Mouse (Mus musculus) R1 (cell line): ENCODE measurements around the gene Foxp1.
A peak's percentile ranks its signal among the peaks of the same experiment; 100 is the strongest.

Source experiments
- DNase-seq: peaks from one replicate; pipeline ENCODE4 v3.0.0-alpha.2; 2018; ENCODE audit warnings: low read depth, low spot score

The Foxp1 gene

DNA sequence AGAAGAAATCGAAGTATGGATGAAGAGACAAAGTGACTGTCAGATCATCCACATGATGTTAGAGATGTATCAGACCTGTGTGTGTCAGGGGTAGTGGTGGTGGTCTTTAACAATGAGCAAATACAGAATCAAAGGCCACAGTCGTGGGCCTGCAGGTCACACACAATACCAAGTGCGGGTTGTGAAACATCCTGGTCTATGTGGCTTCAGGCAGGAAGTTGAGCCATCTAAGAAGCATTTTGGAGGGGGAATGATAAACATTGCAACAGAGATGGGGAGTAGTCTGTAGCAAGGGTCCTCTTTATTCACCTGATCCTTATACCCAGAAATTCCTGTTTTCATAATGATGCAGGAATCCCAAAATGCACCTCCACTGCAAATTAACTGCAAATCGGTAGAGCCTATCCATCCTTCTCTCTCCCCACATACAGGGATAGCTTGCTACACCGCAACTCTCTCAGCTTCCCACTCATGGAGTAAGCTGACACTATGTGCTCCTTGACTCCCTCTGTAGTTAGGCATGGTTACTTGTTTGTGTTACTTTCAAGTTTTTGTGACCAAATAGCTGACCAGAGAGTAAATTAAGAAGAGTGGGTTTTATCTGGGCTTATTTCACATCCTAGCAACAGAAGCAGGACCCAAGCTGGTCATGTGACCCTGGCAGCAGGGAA lies 310.7 kb downstream of the Foxp1 start:
- DNase-seq: no peak

DNA sequence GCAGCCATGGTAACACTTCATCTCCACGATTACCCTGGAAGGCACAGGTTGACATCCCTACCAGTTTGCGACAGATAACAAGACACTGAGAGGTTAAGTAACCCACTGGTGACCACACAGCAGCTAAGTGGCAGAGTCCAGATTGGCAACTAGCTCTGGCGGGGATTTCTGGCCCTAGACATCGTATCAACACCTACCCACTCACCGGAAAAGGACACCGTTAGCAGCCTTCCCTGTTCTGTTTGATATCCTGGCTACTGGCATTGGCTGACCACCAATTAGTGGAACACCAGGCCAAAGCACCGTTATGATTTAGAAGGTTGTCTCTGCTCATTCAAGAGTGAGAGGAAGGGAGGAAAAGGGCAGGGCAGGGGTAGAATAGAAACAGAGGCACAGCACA lies 312.4 kb downstream of the Foxp1 start:
- DNase-seq: no peak

DNA sequence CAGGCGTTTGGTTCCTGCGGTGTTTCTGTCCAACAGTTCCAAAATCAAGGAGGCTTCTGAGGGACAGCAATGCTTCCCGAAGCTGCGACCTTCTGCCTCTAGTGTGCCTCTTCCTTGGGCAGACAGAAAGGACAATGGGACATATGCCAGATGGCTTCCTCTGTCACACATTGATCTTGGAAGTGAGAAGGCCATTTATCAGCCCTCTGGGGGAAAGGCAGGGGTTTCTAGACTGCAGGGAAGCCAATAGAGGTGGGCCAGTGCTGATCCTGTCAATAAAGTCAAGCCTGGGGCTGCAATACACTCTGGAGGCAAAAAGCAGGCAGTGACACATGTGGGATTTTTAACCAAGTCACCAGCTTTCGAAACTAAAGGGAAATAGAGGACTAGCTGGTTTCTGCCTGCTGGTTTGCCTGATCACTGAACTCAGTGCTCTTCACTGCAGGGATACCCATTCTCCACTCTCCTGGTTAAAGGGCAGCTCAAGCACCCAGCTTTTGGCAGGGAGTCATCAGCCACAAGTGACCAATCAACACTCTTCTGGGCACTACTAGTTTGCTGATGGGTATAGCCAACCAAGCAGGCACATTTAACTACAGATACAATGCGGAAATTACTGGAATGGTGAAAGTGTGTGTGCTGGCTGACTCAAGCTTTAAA lies 315.2 kb downstream of the Foxp1 start:
- no peak for DNase-seq

DNA sequence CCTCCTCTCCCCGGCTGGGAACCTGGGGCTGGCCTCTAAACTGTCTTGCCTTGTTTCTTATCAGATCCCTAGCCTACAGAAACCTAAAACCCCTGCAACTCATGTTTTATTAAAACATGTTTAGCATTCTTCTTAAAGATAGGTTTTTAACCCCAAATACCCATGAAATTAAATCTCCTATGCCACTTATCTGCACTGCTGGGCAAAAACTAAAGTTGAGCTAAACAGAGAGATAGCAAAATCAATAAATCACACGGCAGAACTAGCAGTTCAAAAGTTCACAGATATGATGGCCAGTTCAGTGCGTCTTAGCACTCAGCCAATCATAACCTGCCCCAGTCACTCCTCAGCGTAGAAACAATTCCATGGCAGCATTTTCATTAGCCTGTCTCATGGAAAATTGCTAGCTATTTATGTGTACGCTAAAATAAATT lies 316.1 kb downstream of the Foxp1 start:
- no peak for DNase-seq

DNA sequence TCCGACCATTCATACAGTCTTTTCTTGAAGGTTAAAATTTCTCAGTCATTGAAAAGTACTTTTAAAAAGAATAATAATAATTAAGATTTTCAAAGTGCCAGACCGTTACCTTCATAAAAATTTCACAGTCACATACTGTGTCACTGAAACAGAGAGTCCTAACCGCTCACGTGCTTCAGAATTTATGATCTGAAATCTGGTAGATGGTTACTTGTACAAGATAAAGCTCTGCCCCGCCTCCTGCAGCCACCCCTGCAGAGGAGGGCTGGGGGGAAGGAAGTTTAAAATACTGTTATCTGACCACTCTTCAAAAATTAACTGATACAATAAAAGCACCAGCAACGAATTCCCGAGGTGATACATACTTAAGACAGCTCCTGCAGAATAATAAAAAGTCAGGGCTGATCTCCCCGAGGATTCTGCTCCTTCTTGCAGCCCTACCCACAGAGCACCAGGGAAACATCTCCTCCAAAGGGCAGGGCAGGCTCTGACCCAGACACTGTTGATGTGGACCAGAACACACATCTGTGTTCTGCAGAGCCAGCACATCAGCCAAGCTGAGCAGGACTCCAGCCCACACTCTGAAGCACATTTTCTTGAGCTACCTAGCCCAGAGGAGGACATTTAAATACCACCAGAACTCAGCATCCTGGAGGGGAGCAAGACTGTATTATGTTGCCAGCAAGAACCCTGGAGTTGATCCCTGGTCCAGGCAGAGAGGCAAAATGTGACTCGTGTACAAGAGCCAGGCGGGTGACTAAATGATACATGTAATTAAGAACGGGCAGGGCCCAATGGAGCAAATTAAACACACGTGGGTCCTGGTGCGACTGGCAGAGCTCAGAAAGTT lies 316.7 kb downstream of the Foxp1 start:
- DNase-seq: no peak

DNA sequence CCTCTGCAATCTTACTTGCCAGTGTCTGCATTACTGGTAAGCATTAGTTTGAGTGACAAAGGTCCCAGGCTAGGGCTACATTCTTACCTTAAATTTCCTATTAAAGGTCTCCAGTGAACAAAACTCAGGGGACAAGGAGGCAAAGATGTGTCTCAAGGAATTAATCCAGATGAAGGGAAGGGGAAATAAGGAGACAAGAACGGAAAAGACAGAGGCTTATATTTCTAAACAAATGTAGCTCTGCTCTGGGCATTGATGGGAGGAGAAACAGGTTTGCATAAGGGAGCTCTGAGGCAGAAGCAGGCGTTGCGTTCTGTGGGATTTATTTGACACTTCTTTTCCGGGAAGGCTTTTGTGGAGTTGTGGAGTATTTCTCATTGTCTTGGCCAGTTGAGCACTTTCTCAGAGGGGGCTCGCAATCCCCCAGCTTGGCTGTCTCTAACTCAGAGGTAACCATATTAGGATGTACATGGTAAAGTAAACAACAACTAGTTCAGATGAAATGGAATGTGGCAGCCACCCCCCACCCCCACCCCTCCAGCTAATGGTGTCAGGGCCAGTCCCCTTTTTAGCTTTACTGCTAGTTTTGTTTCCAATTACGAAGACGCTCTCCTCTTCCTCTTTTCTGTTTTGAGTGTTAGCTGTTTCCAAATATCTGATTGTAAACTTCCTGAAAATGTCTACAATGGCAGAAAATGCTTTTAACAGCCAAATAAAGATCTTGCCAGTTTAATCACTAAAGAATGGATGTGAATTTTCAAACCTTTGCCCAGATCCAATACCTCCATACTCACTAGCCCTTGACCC lies 317.5 kb downstream of the Foxp1 start:
- DNase-seq: peak; percentile 28

DNA sequence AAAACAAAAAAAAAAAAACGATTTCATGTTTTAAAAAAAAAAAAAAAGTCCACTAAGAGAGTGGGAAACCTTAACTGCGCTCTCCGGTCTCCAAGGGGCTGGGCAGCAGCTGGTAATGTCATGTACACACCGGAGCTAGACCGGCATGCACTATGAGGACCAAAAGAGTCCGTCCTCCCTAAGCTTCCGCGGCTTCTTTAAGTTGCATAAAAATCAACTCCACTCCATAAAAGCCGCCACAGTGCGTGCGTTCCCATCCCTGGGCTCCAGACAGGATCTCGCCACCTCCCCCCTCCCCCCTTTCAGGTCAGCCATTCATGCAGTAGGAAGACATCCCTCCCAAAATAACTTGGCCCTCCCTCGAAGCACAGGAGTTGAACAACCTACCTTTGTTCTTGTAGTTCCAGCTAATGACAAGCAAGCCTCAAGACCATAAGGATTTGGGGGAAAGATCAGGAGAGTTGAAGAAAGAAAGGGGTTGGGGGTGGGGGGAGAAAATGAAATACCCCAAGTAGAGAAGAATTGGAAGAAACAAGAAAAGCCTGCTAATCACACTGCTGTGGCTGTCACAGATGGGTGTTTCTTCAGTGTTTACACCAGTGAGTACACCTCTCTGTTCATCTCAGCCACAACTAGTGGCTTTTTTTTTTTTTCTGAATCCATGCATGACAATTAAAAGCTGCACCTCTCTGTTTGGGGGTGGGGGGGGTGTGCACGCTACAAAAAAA lies 318.3 kb downstream of the Foxp1 start:
- peak; percentile 62 for DNase-seq

DNA sequence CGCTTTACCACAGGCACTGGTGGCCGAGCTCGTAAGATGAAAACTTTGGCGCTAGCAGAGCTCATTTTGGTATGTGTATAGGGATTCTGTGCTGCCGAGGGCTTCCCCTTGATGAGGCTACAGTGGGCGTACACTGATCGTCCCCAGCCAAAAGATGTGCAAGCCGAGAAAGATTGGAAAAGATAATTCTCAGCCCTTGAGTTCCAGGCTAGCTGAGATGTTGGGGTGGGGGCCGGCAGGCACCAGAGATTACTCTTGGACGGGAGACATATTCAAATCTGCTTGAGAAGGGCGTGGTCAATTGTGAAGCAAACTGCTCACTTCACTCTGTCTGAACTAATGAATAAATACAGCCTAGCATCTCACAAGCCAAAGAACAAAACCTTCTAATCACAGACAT lies 319.3 kb downstream of the Foxp1 start:
- peak; percentile 59 for DNase-seq

DNA sequence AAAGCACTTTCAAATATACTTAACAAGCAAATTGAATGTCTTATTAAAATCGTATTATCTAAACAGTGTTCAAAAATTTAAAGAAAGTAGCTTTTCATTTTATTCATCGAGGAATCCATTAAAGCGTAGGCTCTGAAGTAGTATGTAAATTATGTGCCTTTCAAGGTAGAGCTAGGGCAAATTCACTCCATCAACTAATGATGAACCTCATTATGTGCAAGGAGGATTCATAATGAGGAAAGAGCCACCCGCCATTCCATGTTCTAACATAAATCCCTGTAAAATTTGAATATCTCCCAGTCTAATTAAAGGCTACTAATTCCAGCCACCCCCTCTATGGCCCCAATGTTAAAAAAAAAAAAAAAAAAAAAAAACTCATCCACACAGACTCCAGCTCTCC lies 319.7 kb downstream of the Foxp1 start:
- DNase-seq: no peak

DNA sequence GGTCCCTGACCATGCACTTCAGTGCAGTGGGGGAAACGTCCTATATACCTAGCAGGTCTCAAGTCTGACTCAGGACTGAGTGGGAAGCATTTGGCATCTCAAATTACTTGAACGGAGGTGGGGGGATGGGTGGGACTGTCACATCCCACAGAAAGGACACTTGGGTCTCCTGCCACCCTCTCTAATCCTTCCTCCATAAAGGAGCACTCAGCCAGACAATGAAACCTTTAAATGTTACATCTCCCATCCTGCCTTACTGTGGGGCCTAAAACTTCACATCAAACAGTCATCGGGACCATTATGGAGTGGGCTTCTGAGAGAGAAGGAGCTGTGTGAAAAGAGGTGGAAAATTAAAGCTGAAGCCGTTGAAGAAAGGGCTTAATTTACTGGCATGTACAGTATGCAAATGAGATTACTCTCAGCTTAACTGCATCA lies 321.2 kb downstream of the Foxp1 start:
- peak; percentile 15 for DNase-seq

DNA sequence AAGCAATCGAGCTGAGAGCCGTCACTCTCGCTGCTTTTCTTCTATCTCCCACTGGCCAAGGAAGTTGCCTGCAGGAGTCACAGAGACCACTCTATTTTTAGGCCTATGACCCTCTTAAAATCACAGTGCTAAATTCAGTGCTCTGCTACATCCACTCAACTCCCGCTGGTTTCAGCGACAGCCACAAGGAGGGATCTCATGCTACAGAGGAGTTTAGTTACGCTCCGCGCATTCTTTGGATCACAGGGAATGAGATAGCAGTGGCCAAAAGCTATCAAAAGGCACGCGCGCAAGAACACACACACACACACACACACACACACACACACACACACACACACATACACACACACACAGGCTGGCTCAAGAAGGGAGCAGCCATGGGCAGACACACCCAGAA lies 321.9 kb downstream of the Foxp1 start:
- DNase-seq: peak; percentile 10

DNA sequence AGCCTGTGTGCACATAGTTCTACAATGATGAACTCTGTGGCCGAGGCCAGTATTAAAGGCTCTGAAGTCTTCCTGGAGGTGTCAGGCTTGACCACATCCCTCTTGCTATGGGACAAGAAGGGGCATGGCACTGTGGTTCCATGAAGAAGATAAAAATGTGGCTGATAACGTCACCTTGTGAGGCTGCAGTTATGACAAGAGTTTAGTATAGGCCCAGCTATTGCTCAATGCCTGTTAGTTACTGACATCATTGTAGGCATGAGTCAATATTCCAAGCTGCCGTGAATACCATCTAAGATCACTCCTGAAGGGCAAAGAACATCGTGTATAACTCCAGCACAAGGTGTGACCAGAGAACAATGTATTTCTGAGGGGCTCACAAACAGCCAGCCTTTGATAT lies 323.2 kb downstream of the Foxp1 start:
- DNase-seq: no peak

DNA sequence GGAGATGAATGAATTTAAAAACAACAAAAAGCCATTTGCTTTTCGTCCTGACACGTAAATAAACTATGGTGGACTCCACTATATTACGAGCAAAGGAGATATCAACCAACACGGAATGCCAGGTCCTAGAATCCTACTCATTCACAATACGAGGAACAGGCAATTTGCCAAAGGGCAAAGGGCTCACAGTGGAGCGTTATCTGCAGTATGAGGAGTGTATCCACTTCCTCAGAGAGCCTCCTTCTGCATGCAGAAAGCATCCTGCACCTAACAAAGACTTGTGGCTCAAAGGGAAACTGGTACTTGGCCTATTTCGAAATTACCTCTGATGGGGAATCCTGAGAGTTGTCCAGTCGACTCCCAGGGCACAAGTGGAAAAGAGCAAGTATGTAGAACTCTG lies 328.8 kb downstream of the Foxp1 start:
- DNase-seq: no peak

DNA sequence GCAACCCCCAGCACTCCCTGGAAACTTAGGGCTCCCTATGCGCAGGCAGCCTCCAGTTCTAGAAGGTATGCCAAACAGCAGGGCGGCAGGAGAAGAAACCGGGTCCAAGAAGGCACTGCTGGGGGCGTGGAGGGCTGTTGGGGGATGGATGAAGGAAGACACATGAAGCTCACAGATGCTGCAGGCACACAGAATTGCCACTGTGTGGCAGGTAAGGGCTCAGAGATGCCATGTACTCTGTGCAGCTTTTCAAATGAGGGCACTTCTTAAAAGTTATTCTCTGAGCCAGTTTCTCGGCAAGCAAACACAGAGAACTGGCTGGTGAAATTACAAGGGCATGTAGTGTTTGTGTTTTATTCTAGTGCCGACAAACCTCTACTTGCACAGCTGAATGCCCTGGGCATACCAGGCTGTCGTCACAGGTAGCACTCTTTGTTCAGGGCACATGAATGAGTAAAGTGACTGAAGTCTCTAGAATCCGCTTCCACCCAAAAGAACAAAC lies 330.8 kb downstream of the Foxp1 start:
- DNase-seq: no peak

DNA sequence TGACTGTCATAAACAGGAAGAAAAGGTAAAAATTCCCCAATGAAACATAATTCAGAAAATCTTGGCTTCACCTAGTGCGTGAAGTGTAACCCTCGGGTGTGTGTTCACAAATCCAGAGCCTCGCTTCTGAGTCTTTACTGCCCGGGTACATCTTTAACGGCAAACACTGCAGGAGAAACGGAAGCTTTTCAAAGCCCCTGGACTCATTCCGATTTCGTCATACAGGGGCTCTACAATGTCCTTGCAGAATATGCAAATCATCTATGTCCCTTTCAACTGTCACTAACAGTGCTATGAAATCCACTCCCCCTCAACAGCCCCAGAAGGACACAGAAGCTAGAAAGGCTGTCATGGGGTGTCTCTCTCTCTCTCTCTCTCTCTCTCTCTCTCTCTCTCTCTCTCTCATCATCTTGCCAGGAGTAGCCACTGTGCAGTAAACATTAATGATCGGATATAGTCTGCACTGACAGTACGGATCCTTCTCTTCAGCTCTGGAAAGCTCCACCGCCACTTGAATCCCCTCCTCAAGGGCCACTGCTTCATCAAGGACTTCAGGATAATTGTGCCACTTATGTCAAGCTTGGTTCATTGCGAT lies 331.4 kb downstream of the Foxp1 start:
- DNase-seq: no peak

DNA sequence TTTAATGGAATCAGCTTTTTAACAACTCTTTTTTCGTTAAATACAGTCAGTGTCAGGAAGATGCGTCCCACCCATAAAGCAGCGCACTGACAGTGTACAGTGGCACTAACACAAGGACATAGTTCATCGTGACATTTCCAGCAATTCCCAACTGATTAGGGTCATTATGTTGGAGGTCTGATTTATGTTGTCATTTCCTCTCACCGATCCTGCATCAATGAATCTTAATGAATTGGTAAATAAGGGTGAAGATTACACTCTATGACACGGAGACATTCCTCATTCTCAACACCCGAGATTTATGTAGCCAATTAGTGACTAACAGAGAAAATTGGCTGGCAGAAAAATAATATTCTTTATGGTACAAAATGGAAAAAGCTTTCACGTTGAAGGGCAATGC lies 332.6 kb downstream of the Foxp1 start:
- DNase-seq: no peak

DNA sequence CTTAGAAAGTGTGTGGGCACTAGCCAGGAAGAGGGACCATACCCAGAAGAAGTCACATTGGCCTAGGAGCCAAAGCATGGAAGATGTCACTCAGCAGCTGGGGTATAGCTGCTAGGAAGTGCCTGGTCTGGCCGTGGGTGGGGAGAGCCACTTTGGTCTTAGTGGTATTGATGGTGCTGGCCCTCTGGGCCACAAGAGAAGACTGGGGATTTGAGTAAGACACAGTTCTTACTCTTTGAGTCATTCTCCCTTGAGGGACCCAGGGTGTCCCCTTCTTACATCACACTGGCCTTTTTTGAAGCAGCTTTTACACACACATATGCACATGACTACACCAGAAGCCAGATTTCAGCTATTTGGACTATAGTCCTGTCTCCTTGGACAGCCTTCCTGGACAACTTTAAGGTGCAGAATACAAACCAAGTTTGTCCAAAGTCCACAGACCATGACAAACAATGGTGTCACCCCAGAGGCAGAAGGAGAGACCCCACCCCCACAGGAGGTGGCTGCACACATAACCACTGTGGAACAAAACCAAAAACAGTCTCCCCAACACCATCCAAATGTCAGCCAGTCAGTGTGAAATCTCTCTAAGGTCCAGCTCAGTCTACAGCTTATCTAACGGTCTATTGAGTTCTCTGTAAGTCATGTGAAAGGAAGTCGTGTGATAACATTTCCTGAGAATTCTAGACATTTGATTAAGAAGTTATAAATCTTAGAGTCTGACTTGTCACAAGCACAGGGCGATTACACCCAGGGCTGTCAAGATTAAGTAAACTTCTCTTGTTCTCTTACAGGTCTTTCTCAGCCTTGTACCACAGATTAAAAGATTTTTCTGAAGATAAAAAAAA lies 333.9 kb downstream of the Foxp1 start:
- no peak for DNase-seq

DNA sequence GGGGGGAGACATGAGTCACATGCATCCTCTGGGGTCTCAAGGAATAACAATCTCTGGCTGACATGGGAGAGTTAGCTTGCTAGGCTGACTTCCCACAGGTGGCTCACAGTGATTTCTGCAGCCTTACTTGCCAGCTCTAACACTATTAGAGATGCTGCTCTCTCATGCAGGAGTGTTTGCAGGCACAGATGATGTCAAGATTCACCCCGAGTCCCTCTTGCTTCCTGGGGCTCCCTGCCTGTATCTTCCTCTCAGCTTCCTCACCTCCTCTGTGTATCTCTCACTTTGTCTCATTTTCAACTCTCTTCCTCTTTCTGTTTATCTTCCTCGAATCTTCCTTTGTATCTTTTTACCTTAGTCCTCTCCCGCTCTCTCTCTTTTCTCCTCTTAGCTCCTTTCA lies 334.6 kb downstream of the Foxp1 start:
- no peak for DNase-seq

DNA sequence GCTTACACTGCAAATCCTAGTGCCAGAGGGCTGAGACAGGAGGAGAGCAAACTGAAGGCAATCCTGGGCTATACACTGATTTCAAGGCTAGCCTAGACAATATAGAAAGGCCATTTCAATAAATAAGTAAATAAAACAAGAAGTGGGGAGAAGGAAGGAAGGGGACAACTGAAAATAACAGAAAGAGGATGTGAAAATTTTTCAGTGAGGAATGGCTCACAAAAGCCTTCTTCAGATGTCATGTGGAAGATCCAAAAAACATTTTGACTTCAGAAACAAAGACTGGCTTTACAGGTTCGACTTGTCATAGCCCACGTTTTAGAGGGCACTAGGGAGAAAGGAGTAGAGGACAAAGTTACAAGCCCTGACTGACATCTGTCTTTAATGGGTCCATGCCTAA lies 335.1 kb downstream of the Foxp1 start:
- DNase-seq: no peak

DNA sequence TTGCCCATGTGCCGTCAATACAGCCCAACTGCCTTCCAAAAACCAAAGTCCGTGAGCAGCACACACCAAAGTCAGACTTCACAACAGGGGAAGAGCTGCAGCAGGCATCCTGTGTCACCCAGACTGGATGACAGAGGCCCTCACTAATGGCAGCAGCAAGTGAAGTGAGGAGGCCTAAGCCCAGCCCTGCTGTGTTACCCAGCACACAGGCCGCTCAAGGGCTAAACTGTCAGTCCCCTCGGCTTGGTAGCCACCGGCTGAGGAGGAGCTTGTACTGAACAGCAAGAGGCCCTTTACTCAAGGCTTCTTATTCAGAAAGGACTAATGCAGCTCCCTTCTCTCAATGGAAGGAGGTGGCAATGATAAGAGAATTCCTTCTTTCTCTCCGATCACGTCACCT lies 336.0 kb downstream of the Foxp1 start:
- no peak for DNase-seq
